Comparison of ENCODE assay signal across 18 mouse cellular contexts in genomic region chr6:42790247-42790948, GRCm38 (mm10). TPM values are rescaled to one million over a fixed set of nuclear protein-coding genes. Genes with fewer than 3 reads are reported as not detected.
A peak's percentile ranks its signal among the peaks of the same experiment; 100 is the strongest.
DNase-seq lines count a peak whose midpoint lies in the region; ATAC-seq and TF ChIP-seq lines count a peak whose summit lies in the region.
"Had no signal": no experiment of that assay in that cellular context is flagged by ENCODE, and none has a peak within 500 bp of the region (broad histone marks: within the 10 kb centered on the region; RNA-seq: fewer than 3 reads in every experiment).

No protein-coding gene starts in this region.

- H3K4me3 ChIP-seq in neural tube, embryonic 12.5 days: no peak overlapping the region
- H3K4me3 ChIP-seq in hindbrain, postnatal 0 days (ENCODE audit: low read length): no peak overlapping the region
- no peak overlapping the region for H3K4me3 ChIP-seq in stomach, postnatal 0 days (ENCODE audit: low read depth, low read length)
- H3K4me3 ChIP-seq: left cerebral cortex, adult 2 months had no signal

- H3K27me3 ChIP-seq in neural tube, embryonic 12.5 days (replicated peaks): no peaks in the 10 kb centered on the region
- H3K27me3 ChIP-seq in hindbrain, postnatal 0 days (ENCODE audit: insufficient read depth, low read length): no peaks in the 10 kb centered on the region
- no peaks in the 10 kb centered on the region for H3K27me3 ChIP-seq in stomach, postnatal 0 days (ENCODE audit: control insufficient read depth, insufficient read depth, low read length)

- H3K27ac ChIP-seq in neural tube, embryonic 12.5 days: no peak overlapping the region
- no peak overlapping the region for H3K27ac ChIP-seq in hindbrain, postnatal 0 days
- H3K27ac ChIP-seq in stomach, postnatal 0 days (replicated peaks): no peak overlapping the region
- H3K27ac ChIP-seq: left cerebral cortex, adult 2 months had no signal

- H3K9me3 ChIP-seq in neural tube, embryonic 12.5 days: no peaks in the 10 kb centered on the region
- no peaks in the 10 kb centered on the region for H3K9me3 ChIP-seq in hindbrain, postnatal 0 days (ENCODE audit: low read length)
- H3K9me3 ChIP-seq in stomach, postnatal 0 days (ENCODE audit: control insufficient read depth, low read length): no peaks in the 10 kb centered on the region

- peak; percentile 25; the same call in 1 of the 2 replicates for TF ChIP-seq CTCF in hindbrain, postnatal 0 days (IDR thresholded peaks at IDR 0.05; ENCODE audit: low read depth)
- TF ChIP-seq CTCF in stomach, postnatal 0 days (IDR thresholded peaks at IDR 0.05; ENCODE audit: low read depth): peak; percentile 37; the same call in 1 of the 2 replicates

- DNase-seq in embryo, embryonic 11 days: peak; percentile 3
- DNase-seq in embryo, embryonic 9.5 days (ENCODE audit: extremely low spot score): no peak
- no peak for DNase-seq in neural tube, embryonic 10.5 days (ENCODE audit: extremely low spot score, low spot score)
- DNase-seq in hindbrain, postnatal 0 days (ENCODE audit: low spot score): no peak
- DNase-seq in stomach, postnatal 0 days (ENCODE audit: low spot score): no peak
- DNase-seq in layer of hippocampus, adult 8-10 months (ENCODE audit: low spot score in 2 of 2): no peak
- DNase-seq: cerebellum, adult 8-10 months; gastrocnemius, postnatal 10 days; heart, postnatal 10 days; kidney, adult 9 months; lung, postnatal 4 days had no signal

- no peak overlapping the region for H3K4me2 ChIP-seq in neural tube, embryonic 12.5 days (replicated peaks)
- H3K4me2 ChIP-seq in hindbrain, postnatal 0 days (ENCODE audit: low read depth, low read length): no peak overlapping the region
- H3K4me2 ChIP-seq in stomach, postnatal 0 days (replicated peaks; ENCODE audit: low read depth): no peak overlapping the region
- H3K4me2 ChIP-seq: liver, embryonic 11.5 days had no signal

- H3K4me1 ChIP-seq in neural tube, embryonic 12.5 days: no peaks in the 10 kb centered on the region
- no peaks in the 10 kb centered on the region for H3K4me1 ChIP-seq in hindbrain, postnatal 0 days (ENCODE audit: insufficient read depth, low read length)
- H3K4me1 ChIP-seq in stomach, postnatal 0 days (replicated peaks; ENCODE audit: control insufficient read depth, insufficient read depth): no peaks in the 10 kb centered on the region

- H3K36me3 ChIP-seq in neural tube, embryonic 12.5 days: no peaks in the 10 kb centered on the region
- H3K36me3 ChIP-seq in hindbrain, postnatal 0 days (ENCODE audit: insufficient read depth, low read length): no peaks in the 10 kb centered on the region
- no peaks in the 10 kb centered on the region for H3K36me3 ChIP-seq in stomach, postnatal 0 days (ENCODE audit: control insufficient read depth, insufficient read depth, low read length)

- no peak for TF ChIP-seq EP300 in stomach, postnatal 0 days (optimal IDR thresholded peaks at IDR 0.05)

- no peak overlapping the region for H3K9ac ChIP-seq in neural tube, embryonic 12.5 days
- H3K9ac ChIP-seq in hindbrain, postnatal 0 days (replicated peaks; ENCODE audit: low read length): no peak overlapping the region
- no peak overlapping the region for H3K9ac ChIP-seq in stomach, postnatal 0 days (ENCODE audit: low read length)

- 46% methylated on average over 4 of the region's 4 CpGs for WGBS in neural tube, embryonic 12.5 days
- 39% methylated on average over 4 of the region's 4 CpGs for WGBS in hindbrain, postnatal 0 days
- 47% methylated on average over 4 of the region's 4 CpGs for WGBS in stomach, postnatal 0 days

- peak; percentile 66 for ATAC-seq in neural tube, embryonic 12.5 days (ENCODE audit: low FRiP score, low read depth)
- ATAC-seq in hindbrain, postnatal 0 days: peak; percentile 75
- no peak for ATAC-seq in stomach, postnatal 0 days (ENCODE audit: low FRiP score, low TSS enrichment)
- ATAC-seq in megakaryocyte, adult 5-6 weeks (ENCODE audit: poor library complexity, severe bottlenecking): no peak

RNA-seq across cellular contexts. Expression of gene Olfr452, which starts 5.5 kb away (rescaled TPM):
- polyA plus RNA-seq in neural tube, embryonic 12.5 days (2016; fragmentation: Nextera tagmentation; extraction: Ambion mirVana): not detected in 2 replicates
- not detected in 2 replicates for total RNA-seq in hindbrain, postnatal 0 days (2014; rRNA removed)
- not detected in 2 replicates for polyA plus RNA-seq in hindbrain, postnatal 0 days (2015; fragmentation: Nextera tagmentation; extraction: Ambion mirVana)
- polyA plus RNA-seq in stomach, postnatal 0 days (2015; fragmentation: Nextera tagmentation; extraction: Ambion mirVana): not detected in 2 replicates
- not detected in 2 replicates for total RNA-seq in megakaryocyte, adult 5-6 weeks (2015)
- total RNA-seq in megakaryocyte, adult 5-6 weeks (2017): not detected in 2 replicates
- not detected for total RNA-seq in layer of hippocampus, adult 8-10 months (2022)
- total RNA-seq: adrenal gland, postnatal 4 days; gastrocnemius, postnatal 10 days; heart, postnatal 10 days; left cerebral cortex, adult 2 months; neutrophil, adult 5-6 weeks had no signal
- polyA plus RNA-seq: liver, embryonic 11.5 days; spleen, adult 2 months had no signal

RNA-seq across cellular contexts. Expression of gene Olfr450, which starts 21.3 kb away (rescaled TPM):
- polyA plus RNA-seq in neural tube, embryonic 12.5 days (2016; fragmentation: Nextera tagmentation; extraction: Ambion mirVana): not detected in 2 replicates
- not detected in 2 replicates for total RNA-seq in hindbrain, postnatal 0 days (2014; rRNA removed)
- not detected in 2 replicates for polyA plus RNA-seq in hindbrain, postnatal 0 days (2015; fragmentation: Nextera tagmentation; extraction: Ambion mirVana)
- not detected in 2 replicates for polyA plus RNA-seq in stomach, postnatal 0 days (2015; fragmentation: Nextera tagmentation; extraction: Ambion mirVana)
- not detected in 2 replicates for total RNA-seq in megakaryocyte, adult 5-6 weeks (2015)
- not detected in 2 replicates for total RNA-seq in megakaryocyte, adult 5-6 weeks (2017)
- not detected for total RNA-seq in layer of hippocampus, adult 8-10 months (2022)
- total RNA-seq: adrenal gland, postnatal 4 days; gastrocnemius, postnatal 10 days; heart, postnatal 10 days; left cerebral cortex, adult 2 months; neutrophil, adult 5-6 weeks had no signal
- polyA plus RNA-seq: liver, embryonic 11.5 days; spleen, adult 2 months had no signal

RNA-seq across cellular contexts. Expression of gene Olfr38, which starts 34.2 kb away (rescaled TPM):
- not detected in 2 replicates for polyA plus RNA-seq in neural tube, embryonic 12.5 days (2016; fragmentation: Nextera tagmentation; extraction: Ambion mirVana)
- not detected in 2 replicates for total RNA-seq in hindbrain, postnatal 0 days (2014; rRNA removed)
- polyA plus RNA-seq in hindbrain, postnatal 0 days (2015; fragmentation: Nextera tagmentation; extraction: Ambion mirVana): not detected in 2 replicates
- not detected in 2 replicates for polyA plus RNA-seq in stomach, postnatal 0 days (2015; fragmentation: Nextera tagmentation; extraction: Ambion mirVana)
- not detected in 2 replicates for total RNA-seq in megakaryocyte, adult 5-6 weeks (2015)
- not detected in 2 replicates for total RNA-seq in megakaryocyte, adult 5-6 weeks (2017)
- total RNA-seq in layer of hippocampus, adult 8-10 months (2022): not detected
- total RNA-seq: adrenal gland, postnatal 4 days; gastrocnemius, postnatal 10 days; heart, postnatal 10 days; left cerebral cortex, adult 2 months; neutrophil, adult 5-6 weeks had no signal
- polyA plus RNA-seq: liver, embryonic 11.5 days; spleen, adult 2 months had no signal

RNA-seq across cellular contexts. Expression of gene Olfr449, which starts 43.8 kb away (rescaled TPM):
- not detected in 2 replicates for polyA plus RNA-seq in neural tube, embryonic 12.5 days (2016; fragmentation: Nextera tagmentation; extraction: Ambion mirVana)
- total RNA-seq in hindbrain, postnatal 0 days (2014; rRNA removed): not detected in 2 replicates
- not detected in 2 replicates for polyA plus RNA-seq in hindbrain, postnatal 0 days (2015; fragmentation: Nextera tagmentation; extraction: Ambion mirVana)
- polyA plus RNA-seq in stomach, postnatal 0 days (2015; fragmentation: Nextera tagmentation; extraction: Ambion mirVana): not detected in 2 replicates
- total RNA-seq in megakaryocyte, adult 5-6 weeks (2015): not detected in 2 replicates
- total RNA-seq in megakaryocyte, adult 5-6 weeks (2017): not detected in 2 replicates
- not detected for total RNA-seq in layer of hippocampus, adult 8-10 months (2022)
- total RNA-seq: adrenal gland, postnatal 4 days; gastrocnemius, postnatal 10 days; heart, postnatal 10 days; left cerebral cortex, adult 2 months had no signal
- polyA plus RNA-seq: liver, embryonic 11.5 days; spleen, adult 2 months had no signal

RNA-seq across cellular contexts. Expression of gene Olfr453, which starts 51.2 kb away (rescaled TPM):
- not detected in 2 replicates for polyA plus RNA-seq in neural tube, embryonic 12.5 days (2016; fragmentation: Nextera tagmentation; extraction: Ambion mirVana)
- total RNA-seq in hindbrain, postnatal 0 days (2014; rRNA removed): not detected in 2 replicates
- not detected in 2 replicates for polyA plus RNA-seq in hindbrain, postnatal 0 days (2015; fragmentation: Nextera tagmentation; extraction: Ambion mirVana)
- polyA plus RNA-seq in stomach, postnatal 0 days (2015; fragmentation: Nextera tagmentation; extraction: Ambion mirVana): not detected in 2 replicates
- total RNA-seq in megakaryocyte, adult 5-6 weeks (2015): not detected in 2 replicates
- not detected in 2 replicates for total RNA-seq in megakaryocyte, adult 5-6 weeks (2017)
- not detected for total RNA-seq in layer of hippocampus, adult 8-10 months (2022)
- total RNA-seq: adrenal gland, postnatal 4 days; gastrocnemius, postnatal 10 days; heart, postnatal 10 days; left cerebral cortex, adult 2 months had no signal
- polyA plus RNA-seq: liver, embryonic 11.5 days; spleen, adult 2 months had no signal

Comparison
In these comparisons a context has a peak if more than half of its experiments do, and no peak if none do; other contexts are left out.
1. ATAC-seq: peak in neural tube, embryonic 12.5 days (single experiment) and hindbrain, postnatal 0 days (single experiment); none in stomach, postnatal 0 days (single experiment) and megakaryocyte, adult 5-6 weeks (single experiment).